Mouse (Mus musculus) sigmoid colon, adult 10 weeks (tissue): ENCODE results near the gene Ltb. TPM values are rescaled to one million over a fixed set of nuclear protein-coding genes. Genes with fewer than 3 reads are reported as not detected.

Source experiments
- polyA plus RNA-seq: library from polyadenylated mRNA; stranded (reverse); fragments of 350-450 nt; fragmentation: Illumina TruSeq; extraction: RNeasy Lipid Tissue Mini Kit (QIAGEN cat#74804); gene quantifications from one replicate; pipeline ENCODE4 v1.2.3, GENCODE M21; 2014; ENCODE audit warnings: low read depth, low replicate concordance

Gene Ltb
- not detected for polyA plus RNA-seq

GRCm38 (mm10) chr17:35193881-35194843 is at the start of gene Ltb:
Gene Ltb, plus strand, starts transcription at chr17:35194439.

GRCm38 (mm10) chr17:35164568-35165450 is 29.4 kb upstream of the Ltb start, which contains the start of gene Prrc2a:
Gene Prrc2a, minus strand, starts transcription at chr17:35164897.

GRCm38 (mm10) chr17:35175968-35176367 is 18.3 kb upstream of the Ltb start, which contains the start of gene Aif1:
Gene Aif1, minus strand, starts transcription at chr17:35176068.

GRCm38 (mm10) chr17:35187959-35188610 is 6.2 kb upstream of the Ltb start, which contains the start of gene Lst1:
Gene Lst1, minus strand, starts transcription at chr17:35188439.

GRCm38 (mm10) chr17:35201787-35202186 is 7.5 kb downstream of the Ltb start, which contains the start of gene Tnf:
Gene Tnf, minus strand, starts transcription at chr17:35202007.

GRCm38 (mm10) chr17:35204494-35205379 is 10.5 kb downstream of the Ltb start, which contains the start of gene Lta:
Gene Lta, minus strand, starts transcription at chr17:35205351.

GRCm38 (mm10) chr17:35220156-35220952 is 26.1 kb downstream of the Ltb start, which contains the start of gene Gm16181:
Gene Gm16181, plus strand, starts transcription at chr17:35220834.

GRCm38 (mm10) chr17:35233114-35233980 is 39.1 kb downstream of the Ltb start, which contains the start of gene Atp6v1g2:
Gene Atp6v1g2, plus strand, starts transcription at chr17:35233660.

GRCm38 (mm10) chr17:35235614-35236389 is 41.6 kb downstream of the Ltb start, which contains the start of gene Nfkbil1:
Gene Nfkbil1, minus strand, starts transcription at chr17:35235792.

GRCm38 (mm10) chr17:35241305-35242014 is 47.2 kb downstream of the Ltb start, which contains the start of gene Ddx39b:
Gene Ddx39b, plus strand, starts transcription at chr17:35241746.

Other genes with a start within 250 kb of the Ltb start
- 10.1 TPM for gene Hspa1b, start 235.2 kb upstream of the Ltb start, polyA plus RNA-seq
- not detected for gene Gm20481, start 224.5 kb upstream of the Ltb start, polyA plus RNA-seq
- 4.5 TPM for gene Hspa1a, start 222.3 kb upstream of the Ltb start, polyA plus RNA-seq
- 0.22 TPM for gene Hspa1l, start 221.7 kb upstream of the Ltb start, polyA plus RNA-seq
- gene Lsm2, start 212.6 kb upstream of the Ltb start, polyA plus RNA-seq = 12.9 TPM
- 1.5 TPM for gene Vars, start 193.5 kb upstream of the Ltb start, polyA plus RNA-seq
- gene Vwa7, start 177.9 kb upstream of the Ltb start, polyA plus RNA-seq = 0.09 TPM
- gene Sapcd1, start 166.4 kb upstream of the Ltb start, polyA plus RNA-seq = not detected
- gene Msh5, start 147.7 kb upstream of the Ltb start, polyA plus RNA-seq = 2.5 TPM
- 47.8 TPM for gene Clic1, start 144.5 kb upstream of the Ltb start, polyA plus RNA-seq
- gene Ddah2, start 135.4 kb upstream of the Ltb start, polyA plus RNA-seq = not detected
- gene Ly6g6c, start 129.1 kb upstream of the Ltb start, polyA plus RNA-seq = 1.5 TPM
- 3.0 TPM for gene Mpig6b, start 128.3 kb upstream of the Ltb start, polyA plus RNA-seq
- gene Ly6g6e, start 117.5 kb upstream of the Ltb start, polyA plus RNA-seq = 2.8 TPM
- not detected for gene Ly6g6d, start 116.4 kb upstream of the Ltb start, polyA plus RNA-seq
- not detected for gene Ly6g6f, start 108.8 kb upstream of the Ltb start, polyA plus RNA-seq
- gene Abhd16a, start 105.2 kb upstream of the Ltb start, polyA plus RNA-seq = 5.3 TPM
- gene Ly6g5c, start 86.2 kb upstream of the Ltb start, polyA plus RNA-seq = not detected
- not detected for gene Ly6g5b, start 79.0 kb upstream of the Ltb start, polyA plus RNA-seq
- 0.85 TPM for gene Gpank1, start 73.0 kb upstream of the Ltb start, polyA plus RNA-seq
- gene Csnk2b, start 72.4 kb upstream of the Ltb start, polyA plus RNA-seq = 96.9 TPM
- gene D17H6S53E, start 68.1 kb upstream of the Ltb start, polyA plus RNA-seq = 2.2 TPM
- gene Apom, start 62.4 kb upstream of the Ltb start, polyA plus RNA-seq = not detected
- gene Bag6, start 59.3 kb upstream of the Ltb start, polyA plus RNA-seq = 16.8 TPM
- gene Prrc2a, start 29.5 kb upstream of the Ltb start, polyA plus RNA-seq = 12.8 TPM
- gene Aif1, start 18.4 kb upstream of the Ltb start, polyA plus RNA-seq = 7.7 TPM
- not detected for gene Lst1, start 6.0 kb upstream of the Ltb start, polyA plus RNA-seq
- 0.35 TPM for gene Tnf, start 7.6 kb downstream of the Ltb start, polyA plus RNA-seq
- 0.54 TPM for gene Lta, start 10.9 kb downstream of the Ltb start, polyA plus RNA-seq
- gene Gm16181, start 26.4 kb downstream of the Ltb start, polyA plus RNA-seq = not detected
- gene Atp6v1g2, start 39.2 kb downstream of the Ltb start, polyA plus RNA-seq = 8.0 TPM
- not detected for gene Nfkbil1, start 41.4 kb downstream of the Ltb start, polyA plus RNA-seq
- 10.4 TPM for gene Ddx39b, start 47.3 kb downstream of the Ltb start, polyA plus RNA-seq
- gene H2-D1, start 68.3 kb downstream of the Ltb start, polyA plus RNA-seq = 76.9 TPM
- gene H2-Q1, start 126.0 kb downstream of the Ltb start, polyA plus RNA-seq = 45.4 TPM
- gene H2-Q2, start 147.8 kb downstream of the Ltb start, polyA plus RNA-seq = 288 TPM
- gene H2-Q4, start 185.2 kb downstream of the Ltb start, polyA plus RNA-seq = 34.4 TPM
- 7.1 TPM for gene H2-Q6, start 230.4 kb downstream of the Ltb start, polyA plus RNA-seq
- 12.5 TPM for gene H2-Q7, start 244.7 kb downstream of the Ltb start, polyA plus RNA-seq